Mouse (Mus musculus) ovary, adult 18-20 months (tissue): ENCODE results near the gene C3ar1.
A peak's percentile ranks its signal among the peaks of the same experiment; 100 is the strongest.

Experiments
- DNase-seq: peaks from one replicate; pipeline ENCODE4 v3.0.0; 2022; ENCODE audit warnings: low spot score, mixed read lengths

Gene C3ar1

GRCm38 (mm10) chr6:122855955-122856354 is at the start of gene C3ar1:
Gene C3ar1, minus strand, starts transcription at chr6:122856161.
- DNase-seq = no peak

GRCm38 (mm10) chr6:122892442-122893049 is 36.6 kb upstream of the C3ar1 start:
- DNase-seq = no peak

GRCm38 (mm10) chr6:122889599-122889998 is 33.6 kb upstream of the C3ar1 start:
- no peak for DNase-seq

GRCm38 (mm10) chr6:122883603-122884002 is 27.6 kb upstream of the C3ar1 start:
- no peak for DNase-seq

GRCm38 (mm10) chr6:122881287-122881686 is 25.3 kb upstream of the C3ar1 start:
- no peak for DNase-seq

GRCm38 (mm10) chr6:122879781-122880505 is 24.0 kb upstream of the C3ar1 start:
- DNase-seq = no peak

GRCm38 (mm10) chr6:122879141-122879735 is 23.3 kb upstream of the C3ar1 start:
- DNase-seq = no peak

GRCm38 (mm10) chr6:122874720-122875389 is 18.9 kb upstream of the C3ar1 start:
- DNase-seq = no peak

- peak; percentile 89 for DNase-seq
Measured at GRCm38 (mm10) chr6:122873871-122874719, 18.1 kb upstream of the C3ar1 start, which contains the start of gene Necap1. Gene Necap1, plus strand, starts transcription at chr6:122874474.

- no peak for DNase-seq
Measured at GRCm38 (mm10) chr6:122872800-122873199, 16.8 kb upstream of the C3ar1 start.

- no peak for DNase-seq
Measured at GRCm38 (mm10) chr6:122869846-122870245, 13.9 kb upstream of the C3ar1 start.

- no peak for DNase-seq
Measured at GRCm38 (mm10) chr6:122867914-122868313, 12.0 kb upstream of the C3ar1 start.

- DNase-seq = no peak
Measured at GRCm38 (mm10) chr6:122862871-122863270, 6.9 kb upstream of the C3ar1 start.

GRCm38 (mm10) chr6:122862434-122862833 is 6.5 kb upstream of the C3ar1 start:
- no peak for DNase-seq

- DNase-seq = no peak
Measured at GRCm38 (mm10) chr6:122854552-122854951, 1.4 kb downstream of the C3ar1 start.

- no peak for DNase-seq
Measured at GRCm38 (mm10) chr6:122852696-122853095, 3.3 kb downstream of the C3ar1 start.

GRCm38 (mm10) chr6:122843759-122844158 is 12.2 kb downstream of the C3ar1 start:
- no peak for DNase-seq

GRCm38 (mm10) chr6:122837539-122837938 is 18.4 kb downstream of the C3ar1 start:
- no peak for DNase-seq

GRCm38 (mm10) chr6:122836974-122837373 is 19.0 kb downstream of the C3ar1 start:
- DNase-seq = no peak

- no peak for DNase-seq
Measured at GRCm38 (mm10) chr6:122834365-122834764, 21.6 kb downstream of the C3ar1 start.

- DNase-seq = no peak
Measured at GRCm38 (mm10) chr6:122832880-122833279, 23.1 kb downstream of the C3ar1 start.

- no peak for DNase-seq
Measured at GRCm38 (mm10) chr6:122828086-122828485, 27.9 kb downstream of the C3ar1 start.
